Mouse (Mus musculus) embryonic facial prominence, embryonic 10.5 days (tissue): ENCODE measurements around the gene Pex11b. TPM values are rescaled to one million over a fixed set of nuclear protein-coding genes. Genes with fewer than 3 reads are reported as not detected.
"Not testable (repeated sequence)": the region's sequence is repeated elsewhere in the genome, so short reads cannot be mapped to it uniquely, and the experiment has no call there.

Source experiments
- DNase-seq: peaks from one replicate; pipeline ENCODE4 v3.0.0-alpha.2; 2017; ENCODE audit warnings: low spot score
- H3K27ac ChIP-seq: fragments of 300-500 bp; sonication (generic); replicated peaks from 2 replicates; pipeline ENCODE4 v1.5.1; 2016; ENCODE audit warnings: mild to moderate bottlenecking
- H3K27me3 ChIP-seq: fragments of 300-500 bp; sonication (generic); replicated peaks from 2 replicates; pipeline ENCODE4 v1.6.1; 2016; ENCODE audit warnings: low read depth, mild to moderate bottlenecking; ENCODE audit not compliant: poor library complexity, severe bottlenecking
- H3K36me3 ChIP-seq: fragments of 300-500 bp; sonication (generic); replicated peaks from 2 replicates; pipeline ENCODE4 v1.6.1; 2016; ENCODE audit warnings: mild to moderate bottlenecking, moderate library complexity
- H3K4me1 ChIP-seq: fragments of 300-500 bp; sonication (generic); 2 replicates; pipeline ENCODE4 v1.6.1; 2016
- H3K4me3 ChIP-seq: fragments of 300-500 bp; sonication (generic); 2 replicates; pipeline ENCODE4 v1.5.1; 2016; ENCODE audit warnings: mild to moderate bottlenecking, moderate library complexity
- H3K9me3 ChIP-seq: fragments of 300-500 bp; sonication (generic); 2 replicates; pipeline ENCODE4 v1.6.1; 2016; ENCODE audit warnings: mild to moderate bottlenecking
- WGBS: fragments of 180-500 bp; shearing (Covaris S2); methylation state at CpG from one replicate; pipeline ENCODE4 v1.1.7; 2016; 5-methylcytosine and 5-hydroxymethylcytosine counted together
- polyA plus RNA-seq: library from polyadenylated mRNA; unstranded; fragments of >200 nt; fragmentation: Nextera tagmentation; extraction: Ambion mirVana; gene quantifications from 2 replicates; pipeline ENCODE4 v1.2.1, GENCODE M21; 2016

The Pex11b gene
- polyA plus RNA-seq, 1 experiment from 2014 or later, result 41.6 TPM

DNA sequence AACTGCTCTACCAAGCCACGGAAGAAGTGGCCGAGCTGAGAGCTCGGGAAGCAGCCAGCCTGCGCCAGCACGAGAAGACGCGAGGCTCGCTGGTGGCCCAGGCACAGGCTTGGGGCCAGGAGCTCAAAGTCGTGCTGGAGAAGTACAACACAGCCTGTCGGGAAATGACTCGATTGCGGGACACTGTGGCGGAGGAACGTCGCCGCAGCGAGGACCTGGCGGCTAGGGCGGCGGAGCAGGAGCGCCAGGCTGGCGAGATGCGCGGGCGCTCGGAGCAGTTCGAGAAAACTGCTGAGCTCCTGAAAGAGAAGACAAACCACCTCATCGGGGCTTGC, 49.6 kb downstream of the Pex11b start:
- peaks cover 72% of the 10 kb centered on the region for H3K27me3 ChIP-seq
- no peaks in the 10 kb centered on the region for H3K9me3 ChIP-seq
- no peak overlapping the region for H3K27ac ChIP-seq
- H3K4me1 ChIP-seq, result peaks cover 14% of the 10 kb centered on the region
- WGBS, result 36% methylated on average over 28 of the region's 28 CpGs
- peak; percentile 44 for DNase-seq
- no peaks in the 10 kb centered on the region for H3K36me3 ChIP-seq
- peak overlapping the region; percentile 46 for H3K4me3 ChIP-seq

GRCm38 (mm10) chr3:96686057-96686456, 50.9 kb downstream of the Pex11b start:
- H3K9me3 ChIP-seq, H3K4me3 ChIP-seq, H3K27ac ChIP-seq, DNase-seq, H3K36me3 ChIP-seq: not testable (repeated sequence)
- WGBS, result 93% methylated on average over 5 of the region's 5 CpGs
- H3K27me3 ChIP-seq, result peaks cover 64% of the 10 kb centered on the region
- H3K4me1 ChIP-seq, result peaks cover 19% of the 10 kb centered on the region

DNA sequence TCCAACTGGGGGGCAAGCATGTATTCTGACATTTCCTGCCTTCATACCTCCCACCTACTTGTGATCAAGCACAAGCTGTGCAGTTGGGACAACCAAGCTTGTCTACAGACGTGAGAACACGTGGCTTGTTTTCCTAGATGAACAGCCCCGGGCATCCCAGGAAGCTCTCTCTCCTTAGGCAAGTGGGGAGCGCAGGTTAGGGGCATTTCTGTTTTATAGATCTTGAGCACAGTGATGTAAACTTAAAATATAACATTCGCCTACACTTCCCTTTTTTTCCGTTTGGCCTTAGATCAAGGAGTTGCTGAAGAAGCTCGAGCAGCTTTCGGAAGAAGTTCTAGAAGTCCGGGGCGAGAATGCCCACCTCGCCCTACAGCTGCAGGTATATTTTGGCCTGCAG, 53.7 kb downstream of the Pex11b start:
- H3K27ac ChIP-seq, result no peak overlapping the region
- no peak for DNase-seq
- peaks cover 24% of the 10 kb centered on the region for H3K4me1 ChIP-seq
- WGBS, result 83% methylated on average over 11 of the region's 11 CpGs
- no peaks in the 10 kb centered on the region for H3K9me3 ChIP-seq
- H3K36me3 ChIP-seq, result no peaks in the 10 kb centered on the region
- no peak overlapping the region for H3K4me3 ChIP-seq
- peaks cover 40% of the 10 kb centered on the region for H3K27me3 ChIP-seq

GRCm38 (mm10) chr3:96690298-96690697, 55.1 kb downstream of the Pex11b start:
- Histone ChIP-seq H3K9me3 (no peaks in the 10 kb centered on the region), H3K4me1 (peaks cover 17% of the 10 kb centered on the region), H3K4me3 (no peak overlapping the region), H3K36me3 (no peaks in the 10 kb centered on the region), H3K27me3 (peaks cover 26% of the 10 kb centered on the region), H3K27ac (no peak overlapping the region)
- 59% methylated on average over 3 of the region's 3 CpGs for WGBS
- DNase-seq, result no peak

DNA sequence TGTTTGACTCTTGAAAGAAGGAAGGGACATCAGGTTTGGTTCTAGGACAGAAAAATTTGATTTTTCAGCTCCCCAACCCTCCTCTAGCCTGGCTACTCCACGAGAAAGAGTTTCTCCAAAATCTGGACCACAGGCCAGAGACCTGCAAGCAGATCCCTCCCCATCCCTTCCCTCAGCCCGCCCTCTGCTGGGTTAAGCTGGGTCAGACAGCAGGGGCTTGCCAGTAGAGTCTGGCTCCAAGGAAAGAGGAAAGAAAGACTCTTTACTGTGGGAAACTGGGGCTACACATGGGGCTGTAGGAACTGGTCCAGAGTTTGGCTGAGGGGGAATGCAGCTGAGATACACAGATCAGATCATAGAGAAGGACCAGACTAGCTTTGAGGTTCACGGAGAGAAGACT, 57.3 kb downstream of the Pex11b start:
- peak; percentile 61 for DNase-seq
- 14% methylated on average over 3 of the region's 3 CpGs for WGBS
- H3K27ac ChIP-seq, result peak overlapping the region; percentile 25; the same call in 1 of the 2 replicates

GRCm38 (mm10) chr3:96693579-96693978, 58.4 kb downstream of the Pex11b start:
- DNase-seq, result no peak
- H3K27ac ChIP-seq, result no peak overlapping the region
- H3K36me3 ChIP-seq, result no peaks in the 10 kb centered on the region
- no peak overlapping the region for H3K4me3 ChIP-seq
- H3K9me3 ChIP-seq, result no peaks in the 10 kb centered on the region
- 93% methylated on average over 1 of the region's 1 CpGs for WGBS
- peaks cover 16% of the 10 kb centered on the region for H3K27me3 ChIP-seq
- peaks cover 43% of the 10 kb centered on the region for H3K4me1 ChIP-seq

More for the DNA sequence above, 57.3 kb downstream of the Pex11b start:
- Histone ChIP-seq H3K4me1 (peaks cover 35% of the 10 kb centered on the region), H3K27me3 (peaks cover 18% of the 10 kb centered on the region), H3K9me3 (no peaks in the 10 kb centered on the region), H3K36me3 (no peaks in the 10 kb centered on the region), H3K4me3 (no peak overlapping the region)

Other genes with a start within 250 kb of the Pex11b start
- gene BC107364, start 183.1 kb upstream of the Pex11b start, polyA plus RNA-seq, result not detected in 2 replicates
- gene Hfe2, start 110.2 kb upstream of the Pex11b start, polyA plus RNA-seq, result 1.4 and 1.5 TPM in 2 replicates
- 31.2 and 34.9 TPM in 2 replicates for gene Txnip, start 77.4 kb upstream of the Pex11b start, polyA plus RNA-seq
- 1.6 and 1.9 TPM in 2 replicates for gene Gm16253, start 58.4 kb upstream of the Pex11b start, polyA plus RNA-seq
- gene Polr3gl, start 41.2 kb upstream of the Pex11b start, polyA plus RNA-seq, result 30.0 and 33.1 TPM in 2 replicates
- gene Ankrd34a, start 38.7 kb upstream of the Pex11b start, polyA plus RNA-seq, result 0.66 and 0.99 TPM in 2 replicates
- 5.2 and 5.6 TPM in 2 replicates for gene Lix1l, start 34.2 kb upstream of the Pex11b start, polyA plus RNA-seq
- gene Rbm8a, start 5.4 kb upstream of the Pex11b start, polyA plus RNA-seq, result 242 and 244 TPM in 2 replicates
- gene Gm42957, start 98 bp downstream of the Pex11b start, polyA plus RNA-seq, result 0.09 TPM in 2 replicates
- gene Itga10, start 10.2 kb downstream of the Pex11b start, polyA plus RNA-seq, result 0.39 and 0.55 TPM in 2 replicates
- gene Ankrd35, start 34.8 kb downstream of the Pex11b start, polyA plus RNA-seq, result 0.11 and 0.14 TPM in 2 replicates
- 45.2 and 53.4 TPM in 2 replicates for gene Pias3, start 61.0 kb downstream of the Pex11b start, polyA plus RNA-seq
- 12.9 and 13.0 TPM in 2 replicates for gene Nudt17, start 73.2 kb downstream of the Pex11b start, polyA plus RNA-seq
- gene Polr3c, start 92.3 kb downstream of the Pex11b start, polyA plus RNA-seq, result 44.1 and 47.6 TPM in 2 replicates
- 66.8 and 69.7 TPM in 2 replicates for gene Rnf115, start 92.3 kb downstream of the Pex11b start, polyA plus RNA-seq
- 0.24 TPM in 1 of 2 replicates, not detected in the other for gene Pdzk1, start 193.9 kb downstream of the Pex11b start, polyA plus RNA-seq
- gene Cd160, start 194.0 kb downstream of the Pex11b start, polyA plus RNA-seq, result 0.14 and 0.19 TPM in 2 replicates